Mouse (Mus musculus) bone marrow macrophage, adult 2 months (primary cell): ENCODE measurements around the gene Ttll13. TPM values are rescaled to one million over a fixed set of nuclear protein-coding genes. Genes with fewer than 3 reads are reported as not detected.

Experiments used
- H3K27ac ChIP-seq: 2 replicates; pipeline ENCODE4 v1.5.1; 2012; ENCODE audit warnings: low read depth, low read length; ENCODE audit not compliant: insufficient read depth
- H3K4me1 ChIP-seq: 2 replicates; pipeline ENCODE4 v1.6.1; 2012; ENCODE audit warnings: low read length; ENCODE audit not compliant: control insufficient read depth, insufficient read depth
- H3K4me3 ChIP-seq: 2 replicates; pipeline ENCODE4 v1.5.1; 2012; ENCODE audit warnings: mild to moderate bottlenecking, low read length, moderate library complexity; ENCODE audit not compliant: insufficient read depth
- CTCF ChIP-seq: IDR thresholded peaks from 2 replicates; pipeline ENCODE4 v1.5.1; 2012; ENCODE audit warnings: low read depth, mild to moderate bottlenecking, low read length, moderate library complexity
- POLR2A ChIP-seq: IDR thresholded peaks from 2 replicates; pipeline ENCODE4 v1.6.1; 2012; ENCODE audit warnings: mild to moderate bottlenecking, low read depth, low read length, borderline replicate concordance
- polyA plus RNA-seq: library from polyadenylated mRNA; stranded (reverse); fragments of >200 nt; gene quantifications from 2 replicates; pipeline ENCODE4 v1.2.4, GENCODE M21; 2012; ENCODE audit not compliant: missing spikeins, insufficient read depth, insufficient read length

Ttll13 gene
- polyA plus RNA-seq, 1 experiment = not detected

DNA sequence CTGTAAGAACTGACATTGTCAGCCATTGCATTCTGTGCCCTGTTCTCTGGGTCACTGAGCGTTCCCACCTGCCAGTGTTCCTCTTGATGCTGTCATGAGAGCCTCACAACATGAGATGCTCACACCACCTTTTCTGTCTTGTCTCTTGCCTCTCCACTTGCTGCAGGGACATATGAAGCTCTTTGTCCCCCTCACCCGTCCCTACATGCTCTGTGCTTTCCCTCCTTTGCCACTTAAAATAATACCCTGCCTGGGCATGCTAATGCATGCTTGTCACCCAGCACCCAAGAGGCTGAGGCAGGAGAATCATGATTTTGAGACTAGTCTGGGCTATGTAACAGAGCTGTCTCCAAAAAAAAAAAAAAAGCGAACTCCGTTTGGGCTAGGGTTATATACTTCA lies 35.2 kb upstream of the Ttll13 start:
- Histone ChIP-seq H3K4me3 (no peak overlapping the region), H3K4me1 (peaks cover 37% of the 10 kb centered on the region), H3K27ac (no peak overlapping the region)
- TF ChIP-seq CTCF (no peak), POLR2A (no peak)

DNA sequence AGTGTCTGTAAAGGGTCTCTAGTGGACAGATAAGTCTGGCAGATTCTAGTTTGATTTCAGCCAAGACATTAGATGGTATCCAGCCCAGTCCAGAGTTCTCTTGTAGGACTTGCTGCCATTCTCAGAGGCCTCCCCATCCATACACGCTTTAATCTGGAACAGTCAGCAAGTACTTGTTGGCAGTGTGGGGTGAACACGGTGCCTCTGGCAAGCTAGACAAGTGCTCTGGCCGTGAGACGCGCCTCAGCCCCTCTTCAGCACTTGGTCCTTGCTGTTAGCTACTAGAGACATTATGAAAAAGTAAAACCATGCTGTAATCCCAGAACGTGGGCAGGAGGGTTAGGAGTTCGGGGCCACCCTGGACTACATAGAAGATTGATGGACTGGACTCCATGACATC lies 32.6 kb upstream of the Ttll13 start:
- TF ChIP-seq CTCF = no peak
- no peak for TF ChIP-seq POLR2A
- no peak overlapping the region for H3K4me3 ChIP-seq
- H3K4me1 ChIP-seq = peaks cover 21% of the 10 kb centered on the region
- no peak overlapping the region for H3K27ac ChIP-seq

DNA sequence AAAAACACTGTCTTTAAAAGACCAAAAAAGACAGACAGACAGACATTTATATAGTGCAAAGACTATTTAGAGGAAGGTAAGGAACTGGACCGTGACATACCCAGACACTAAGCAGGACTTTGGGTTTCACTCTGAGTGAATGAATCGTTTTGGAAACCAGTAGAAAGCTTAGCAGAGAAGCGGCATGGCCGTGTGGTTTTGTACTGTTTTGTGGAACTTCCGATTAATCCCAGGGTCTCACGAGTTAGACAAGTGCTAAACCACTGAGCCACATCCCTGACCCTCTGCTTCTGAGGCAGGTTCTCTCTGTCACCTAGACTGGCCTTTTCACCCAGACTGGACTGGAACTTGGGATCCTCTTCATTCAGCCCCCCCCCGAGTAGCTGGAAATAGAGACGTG lies 31.7 kb upstream of the Ttll13 start:
- Histone ChIP-seq H3K4me1 (peaks cover 13% of the 10 kb centered on the region), H3K4me3 (no peak overlapping the region), H3K27ac (no peak overlapping the region)
- no peak for TF ChIP-seq CTCF
- TF ChIP-seq POLR2A = no peak

DNA sequence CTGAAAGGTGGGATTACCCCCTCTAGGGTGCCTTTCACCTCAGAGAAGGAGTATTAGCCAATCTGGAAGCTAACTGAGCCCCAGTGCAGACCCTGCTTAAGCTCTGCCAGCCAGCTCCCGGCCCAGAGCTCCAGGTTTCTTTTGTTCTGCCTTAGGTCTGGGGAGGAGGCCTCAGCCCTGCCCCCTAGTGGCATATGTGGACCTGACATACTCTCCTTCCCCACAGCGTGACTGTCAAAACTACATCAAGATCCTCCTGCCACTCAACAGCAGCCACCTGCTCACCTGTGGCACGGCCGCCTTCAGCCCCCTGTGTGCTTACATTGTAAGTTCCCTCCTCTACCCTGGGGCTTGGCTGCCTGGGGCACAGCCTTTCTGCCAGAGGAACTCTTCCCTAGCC lies 30.8 kb upstream of the Ttll13 start:
- TF ChIP-seq CTCF (peak; percentile 52), POLR2A (no peak)
- no peak overlapping the region for H3K27ac ChIP-seq
- peaks cover 6% of the 10 kb centered on the region for H3K4me1 ChIP-seq
- no peak overlapping the region for H3K4me3 ChIP-seq

DNA sequence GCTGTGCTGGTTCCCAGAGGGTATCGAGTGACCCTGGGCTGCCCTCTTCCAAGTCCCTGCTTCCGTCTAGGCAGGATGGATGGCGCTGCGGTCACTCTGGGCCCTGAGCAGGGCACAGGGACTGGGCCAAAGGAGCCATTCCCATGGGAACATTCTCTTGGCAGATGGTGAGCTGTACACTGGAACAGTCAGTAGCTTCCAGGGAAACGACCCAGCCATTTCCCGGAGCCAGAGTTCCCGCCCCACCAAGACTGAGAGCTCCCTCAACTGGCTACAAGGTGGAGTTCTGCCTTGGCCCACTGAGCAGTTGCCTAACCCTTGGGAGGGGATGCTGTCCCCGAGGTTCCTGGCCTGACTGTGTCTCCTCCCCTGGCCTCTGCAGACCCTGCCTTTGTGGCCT lies 29.6 kb upstream of the Ttll13 start:
- no peaks in the 10 kb centered on the region for H3K4me1 ChIP-seq
- H3K4me3 ChIP-seq = no peak overlapping the region
- no peak overlapping the region for H3K27ac ChIP-seq
- TF ChIP-seq POLR2A (no peak), CTCF (no peak)

DNA sequence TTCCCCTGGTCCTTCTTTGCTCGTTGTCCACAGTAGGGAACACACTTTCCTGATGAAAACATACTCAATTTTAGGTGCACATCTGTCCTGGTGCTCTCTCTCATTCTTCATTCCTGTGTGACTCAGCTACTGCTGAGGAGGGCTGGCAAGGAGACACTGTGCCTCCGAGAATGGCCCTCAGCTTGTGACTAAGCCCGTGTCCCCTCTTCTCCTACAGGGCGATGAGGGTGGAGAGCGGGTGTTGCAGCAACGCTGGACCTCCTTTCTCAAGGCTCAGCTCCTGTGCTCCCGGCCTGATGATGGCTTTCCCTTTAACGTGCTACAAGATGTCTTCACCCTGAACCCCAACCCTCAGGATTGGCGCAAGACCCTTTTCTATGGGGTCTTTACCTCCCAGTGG lies 27.5 kb upstream of the Ttll13 start:
- H3K27ac ChIP-seq = no peak overlapping the region
- H3K4me3 ChIP-seq = no peak overlapping the region
- TF ChIP-seq CTCF (no peak), POLR2A (no peak)
- H3K4me1 ChIP-seq = no peaks in the 10 kb centered on the region

DNA sequence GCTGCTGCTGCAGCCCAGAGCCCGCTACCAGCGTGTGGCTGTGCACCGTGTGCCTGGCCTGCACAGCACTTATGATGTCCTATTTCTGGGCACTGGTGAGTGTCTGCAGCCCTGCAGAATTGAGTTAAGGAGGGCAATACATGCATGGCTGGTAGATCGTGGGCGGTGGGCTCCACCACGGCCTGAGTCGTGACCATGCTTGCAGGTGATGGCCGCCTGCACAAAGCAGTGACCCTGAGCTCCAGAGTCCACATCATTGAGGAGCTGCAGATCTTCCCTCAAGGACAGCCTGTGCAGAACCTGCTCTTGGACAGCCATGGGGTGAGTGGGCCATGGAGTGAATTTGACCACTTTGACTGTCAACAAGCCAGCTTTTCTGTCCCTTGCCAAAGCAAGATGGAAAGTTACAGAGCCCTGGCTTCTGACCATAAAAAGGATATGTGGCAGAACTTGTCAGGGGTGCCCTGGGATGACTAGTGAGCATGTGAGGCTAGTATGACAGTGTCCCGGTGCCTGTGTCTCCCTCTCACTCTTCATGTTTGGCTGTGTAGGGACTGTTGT lies 25.9 kb upstream of the Ttll13 start:
- no peak for TF ChIP-seq POLR2A
- no peak for TF ChIP-seq CTCF
- Histone ChIP-seq H3K4me3 (no peak overlapping the region), H3K4me1 (no peaks in the 10 kb centered on the region), H3K27ac (no peak overlapping the region)

DNA sequence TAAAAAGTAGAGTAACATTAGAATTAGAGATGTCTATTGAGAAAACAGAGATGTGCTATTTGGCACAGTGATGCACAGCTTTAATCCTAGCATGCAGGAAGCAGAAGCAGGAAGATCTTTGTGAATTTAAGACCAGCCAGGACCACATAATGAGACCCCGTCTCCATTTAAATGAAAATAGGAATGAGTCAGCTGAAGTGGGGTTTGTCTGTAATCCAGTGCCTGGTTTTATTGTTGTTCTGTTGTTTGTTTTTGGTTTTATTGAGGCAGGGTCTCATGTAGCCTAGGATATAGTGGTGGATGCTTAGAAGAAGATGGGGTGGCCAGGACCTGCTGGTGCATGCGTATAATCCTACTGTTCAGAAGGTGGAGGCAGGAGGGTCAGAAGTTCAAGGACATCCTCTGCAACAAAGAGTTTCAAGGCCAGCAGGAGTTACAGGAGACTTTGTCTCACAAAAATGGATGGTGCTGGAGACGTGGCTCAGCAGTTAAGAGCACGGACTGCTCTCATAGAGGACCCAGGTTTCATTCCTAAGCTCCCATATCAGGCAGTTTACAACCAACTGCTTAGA lies 24.9 kb upstream of the Ttll13 start:
- TF ChIP-seq CTCF (no peak), POLR2A (no peak)
- Histone ChIP-seq H3K4me3 (no peak overlapping the region), H3K27ac (no peak overlapping the region), H3K4me1 (no peaks in the 10 kb centered on the region)

DNA sequence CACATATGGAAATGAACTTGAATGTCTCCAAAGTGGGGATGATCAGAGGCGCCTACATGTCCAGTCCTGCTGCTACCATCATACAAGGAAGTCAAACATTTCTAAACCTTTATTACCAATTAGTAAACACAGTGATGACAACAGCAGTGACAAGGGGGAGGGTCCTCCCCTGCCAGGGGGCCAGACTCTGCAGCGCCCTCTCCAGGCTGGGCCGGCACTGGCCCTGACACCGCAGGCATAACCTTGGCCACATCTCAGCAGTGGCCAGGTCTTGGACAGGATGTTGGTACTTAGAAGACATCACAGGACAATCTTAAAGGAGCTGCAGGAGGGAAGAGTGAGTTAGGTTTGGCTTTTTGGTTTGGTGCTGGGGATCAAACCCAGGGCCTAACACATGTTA lies 19.1 kb upstream of the Ttll13 start:
- Histone ChIP-seq H3K4me3 (no peak overlapping the region), H3K27ac (no peak overlapping the region), H3K4me1 (peaks cover 19% of the 10 kb centered on the region)
- TF ChIP-seq POLR2A (no peak), CTCF (no peak)

DNA sequence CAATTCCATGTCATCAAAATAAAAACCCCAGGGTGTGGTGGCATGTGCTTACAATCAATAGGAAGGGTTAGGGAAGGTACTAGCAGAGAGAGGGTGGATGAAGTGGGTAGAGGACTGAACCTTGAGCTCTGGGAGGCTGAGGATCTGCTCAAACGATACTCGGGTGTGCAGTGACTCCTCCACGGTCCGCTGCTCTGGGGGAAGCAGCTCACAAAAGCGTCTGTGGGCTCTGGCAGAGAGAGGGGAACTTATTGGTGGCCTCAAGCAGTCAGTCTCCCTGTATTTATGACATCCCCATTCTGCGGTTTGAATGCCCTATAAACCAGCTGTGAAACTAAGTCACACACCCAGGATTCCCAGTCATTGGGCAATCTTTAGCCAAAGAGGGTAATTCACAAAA lies 16.0 kb upstream of the Ttll13 start:
- H3K27ac ChIP-seq = no peak overlapping the region

DNA sequence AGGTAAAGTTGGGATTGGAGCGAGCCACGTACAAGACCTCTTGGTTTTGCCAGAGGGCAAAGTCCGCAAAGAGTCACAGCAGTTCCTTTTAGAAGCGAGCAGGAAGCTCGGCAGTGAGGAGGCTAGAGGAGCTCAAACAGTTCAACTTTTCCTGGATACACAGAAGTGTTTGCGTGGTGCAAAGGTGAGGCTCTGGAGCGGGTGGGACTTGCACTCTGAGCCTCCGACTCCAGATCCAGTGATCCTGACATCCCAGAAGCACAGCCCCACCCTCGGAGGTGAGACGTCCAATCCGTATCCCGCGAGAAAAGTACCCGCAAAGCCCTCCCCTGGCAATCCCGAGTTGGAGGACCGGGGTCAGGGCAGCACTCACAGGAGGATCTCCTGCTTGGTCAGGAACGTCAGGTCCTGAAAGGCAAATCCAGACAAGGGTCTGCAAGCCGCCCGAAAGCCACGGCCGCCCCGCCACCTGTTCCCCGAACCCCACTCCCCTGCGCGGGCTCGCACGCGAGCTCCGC lies 14.1 kb upstream of the Ttll13 start:
- H3K4me1 ChIP-seq = peaks cover 25% of the 10 kb centered on the region

More for the DNA sequence above, 16.0 kb upstream of the Ttll13 start:
- H3K4me3 ChIP-seq = peak overlapping the region; percentile 8
- TF ChIP-seq POLR2A (no peak), CTCF (no peak)
- H3K4me1 ChIP-seq = peaks cover 24% of the 10 kb centered on the region

More for the DNA sequence above, 14.1 kb upstream of the Ttll13 start:
- TF ChIP-seq CTCF (no peak), POLR2A (no peak)
- no peak overlapping the region for H3K27ac ChIP-seq
- peak overlapping the region; percentile 66 for H3K4me3 ChIP-seq
